Mouse (Mus musculus) liver, postnatal 0 days (tissue): ENCODE measurements at regions not wholly inside any gene's neighbourhood (a gene's known extent, or its start where the extent isn't known, plus 50 kb on each side); places are given as distances from the start of the nearest gene placed in this dataset.

Experiments
- ATAC-seq: fragments of 200-750 bp; cut with Nextera tagmentation; 2 replicates; pipeline ENCODE4 v1.8.0; 2017; ENCODE audit warnings: mild to moderate bottlenecking, moderate library complexity
- DNase-seq: peaks from one replicate; pipeline ENCODE4 v3.0.0-alpha.2; 2016
- H3K27ac ChIP-seq: fragments of 300-500 bp; sonication (generic); 2 replicates; pipeline ENCODE4 v1.5.1; 2014; ENCODE audit warnings: antibody characterized with exemption, moderate library complexity, mild to moderate bottlenecking, low read depth
- H3K27me3 ChIP-seq: fragments of 300-500 bp; sonication (generic); 2 replicates; pipeline ENCODE4 v1.6.1; 2014; ENCODE audit warnings: low read length, control low read depth, mixed read lengths; ENCODE audit not compliant: insufficient read depth
- H3K36me3 ChIP-seq: fragments of 300-500 bp; sonication (generic); replicated peaks from 2 replicates; pipeline ENCODE4 v1.6.1; 2014; ENCODE audit warnings: mild to moderate bottlenecking, control low read depth, low read length, moderate library complexity, mixed read lengths; ENCODE audit not compliant: insufficient read depth
- H3K4me1 ChIP-seq: fragments of 300-500 bp; sonication (generic); 2 replicates; pipeline ENCODE4 v1.6.1; 2014; ENCODE audit warnings: antibody characterized with exemption, mild to moderate bottlenecking, control low read depth; ENCODE audit not compliant: insufficient read depth
- H3K4me2 ChIP-seq: fragments of 300-500 bp; sonication (generic); 2 replicates; pipeline ENCODE4 v1.6.1; 2014; ENCODE audit warnings: low read depth, mild to moderate bottlenecking, low read length, moderate library complexity, mixed read lengths
- H3K4me3 ChIP-seq: fragments of 300-500 bp; sonication (generic); 2 replicates; pipeline ENCODE4 v1.5.1; 2014; ENCODE audit warnings: low read depth, low read length
- H3K9ac ChIP-seq: fragments of 300-500 bp; sonication (generic); replicated peaks from 2 replicates; pipeline ENCODE4 v1.6.1; 2014; ENCODE audit warnings: mild to moderate bottlenecking, moderate library complexity
- H3K9me3 ChIP-seq: fragments of 300-500 bp; sonication (generic); 2 replicates; pipeline ENCODE4 v1.6.1; 2016; ENCODE audit warnings: mild to moderate bottlenecking, control low read depth, low read length, mixed read lengths
- CTCF ChIP-seq: sonication (generic); IDR thresholded peaks from 2 replicates; pipeline ENCODE4 v1.5.1; 2016; ENCODE audit warnings: antibody characterized with exemption, low read depth
- EP300 ChIP-seq: IDR thresholded peaks from 2 replicates; pipeline ENCODE4 v1.6.1; 2016; ENCODE audit warnings: antibody characterized with exemption, low read depth, mild to moderate bottlenecking
- WGBS: fragments of 180-500 bp; shearing (Covaris S2); extraction: QIAGEN DNeasy Blood & Tissue Kit; methylation state at CpG from one replicate; pipeline ENCODE4 v1.1.7; 2014; ENCODE audit not compliant: insufficient replicate concordance; 5-methylcytosine and 5-hydroxymethylcytosine counted together

DNA sequence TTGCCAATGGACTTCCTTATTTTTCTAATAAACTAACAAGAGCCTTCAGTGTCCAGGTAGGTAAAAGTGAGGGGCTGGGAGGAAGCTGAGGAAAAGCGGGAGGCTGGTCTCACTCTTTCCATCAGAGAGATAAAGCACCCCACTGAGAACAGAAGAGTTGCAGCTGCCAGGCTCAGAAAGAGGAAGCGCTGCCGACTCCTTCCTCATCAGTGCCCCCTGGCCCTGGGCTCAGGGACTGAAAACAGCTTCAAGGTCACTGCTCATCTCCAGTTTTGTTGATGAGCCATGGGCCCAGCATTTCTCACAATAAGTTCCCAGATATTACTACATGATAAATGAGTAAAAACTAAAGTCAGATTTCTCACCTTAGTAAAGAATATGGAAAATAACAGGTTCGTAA is 57.4 kb upstream of the Frmd6 start:
- TF ChIP-seq CTCF (peak; percentile 36; the same call in 1 of the 2 replicates), EP300 (no peak)
- ATAC-seq, result no peak
- no peak for DNase-seq
- Histone ChIP-seq H3K4me1 (peaks cover 16% of the 10 kb centered on the region; the same call in 1 of the 2 replicates), H3K36me3 (no peaks in the 10 kb centered on the region), H3K27me3 (no peaks in the 10 kb centered on the region), H3K4me3 (no peak overlapping the region), H3K4me2 (no peak overlapping the region), H3K9me3 (no peaks in the 10 kb centered on the region), H3K27ac (no peak overlapping the region), H3K9ac (no peak overlapping the region)
- 38% methylated on average over 4 of the region's 4 CpGs for WGBS

DNA sequence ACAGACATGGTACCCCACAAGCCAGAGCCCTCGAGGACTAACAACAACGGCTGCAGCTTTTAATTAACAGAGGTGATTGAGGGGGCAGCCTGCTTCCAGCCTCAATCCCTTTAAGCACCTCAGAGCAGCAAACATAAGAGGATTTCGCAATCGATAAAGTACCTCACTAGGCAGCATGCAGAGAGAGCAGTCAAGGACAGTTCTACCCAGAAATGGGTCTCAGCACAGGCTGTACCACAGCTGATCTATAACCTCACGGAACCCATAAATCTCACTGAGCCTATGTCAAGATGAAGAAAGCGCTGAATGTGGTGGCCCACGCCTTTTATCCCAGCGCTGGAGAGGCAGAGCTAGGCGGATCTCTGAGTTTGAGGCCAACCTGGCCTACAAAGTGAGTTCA is 56.6 kb upstream of the Frmd6 start:
- Histone ChIP-seq H3K4me2 (no peak overlapping the region), H3K4me3 (no peak overlapping the region), H3K27ac (peak overlapping the region; percentile 88; the same call in 1 of the 2 replicates), H3K36me3 (no peaks in the 10 kb centered on the region), H3K4me1 (peaks cover 8% of the 10 kb centered on the region; the same call in 1 of the 2 replicates), H3K9ac (no peak overlapping the region), H3K27me3 (no peaks in the 10 kb centered on the region), H3K9me3 (no peaks in the 10 kb centered on the region)
- ATAC-seq (no peak), DNase-seq (no peak)
- WGBS, result 64% methylated on average over 9 of the region's 9 CpGs
- no peak for TF ChIP-seq CTCF
- TF ChIP-seq EP300, result no peak

DNA sequence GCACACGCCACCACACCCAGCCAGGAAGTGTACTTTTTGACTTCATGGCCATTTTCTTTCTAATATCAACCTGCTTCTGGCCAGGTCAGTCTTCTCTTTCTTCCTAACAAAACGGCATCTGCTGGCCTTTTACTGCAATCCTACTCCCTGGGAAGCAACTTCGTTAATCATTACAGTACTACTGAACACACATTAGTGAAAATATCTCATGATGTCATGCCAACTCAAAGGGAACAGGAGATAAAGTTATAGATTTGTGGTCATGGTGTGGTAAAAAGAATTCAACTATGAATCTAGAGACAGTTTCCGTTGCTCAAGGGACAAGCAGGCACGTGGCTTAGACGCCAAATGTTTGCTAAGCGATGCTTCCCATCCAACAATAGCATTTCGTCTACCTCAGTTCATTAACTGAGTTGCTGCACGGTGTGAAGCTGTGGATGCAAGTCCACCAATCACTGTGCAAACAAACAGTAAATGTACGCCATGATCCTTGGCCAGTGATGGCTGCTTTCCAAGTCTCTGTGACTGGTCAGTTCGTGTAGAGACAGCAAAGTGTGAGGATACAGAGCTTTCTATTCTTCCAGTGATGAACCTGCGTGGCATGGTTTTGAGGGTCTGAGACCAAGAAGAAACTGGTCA is 55.7 kb upstream of the Frmd6 start:
- no peak overlapping the region for H3K4me3 ChIP-seq
- no peaks in the 10 kb centered on the region for H3K36me3 ChIP-seq
- H3K27ac ChIP-seq, result peak overlapping the region; percentile 88
- H3K9me3 ChIP-seq, result no peaks in the 10 kb centered on the region
- H3K4me1 ChIP-seq, result 0 out of 2 replicates have a peak, but pooled peaks cover 7% of the 10 kb centered on the region
- no peaks in the 10 kb centered on the region for H3K27me3 ChIP-seq
- peak; percentile 64 for DNase-seq
- no peak overlapping the region for H3K4me2 ChIP-seq
- TF ChIP-seq EP300, result peak; percentile 43; the same call in 1 of the 2 replicates
- no peak; the same call in 1 of the 2 replicates for TF ChIP-seq CTCF
- peak; percentile 95 for ATAC-seq
- H3K9ac ChIP-seq, result no peak overlapping the region
- 60% methylated on average over 12 of the region's 12 CpGs for WGBS

DNA sequence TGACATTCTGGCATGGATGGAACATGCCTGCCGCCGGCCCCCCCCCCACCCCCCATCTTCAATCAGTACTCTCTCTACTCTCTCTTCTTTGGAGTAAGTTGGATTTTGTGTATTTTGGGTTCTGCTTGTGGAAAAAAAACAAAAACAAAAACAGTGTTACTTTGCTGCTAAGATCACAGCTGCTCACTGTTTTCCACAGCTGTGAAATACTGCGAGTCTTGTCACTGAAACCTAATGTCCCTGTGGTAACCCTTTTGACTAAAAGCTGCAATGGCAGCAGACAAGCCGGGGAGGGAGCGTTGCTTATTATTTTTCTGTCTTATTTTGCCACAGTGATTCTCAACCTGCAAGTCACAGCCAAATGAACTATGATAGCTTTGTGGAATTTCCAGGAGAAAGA is 51.3 kb upstream of the Frmd6 start:
- Histone ChIP-seq H3K36me3 (no peaks in the 10 kb centered on the region), H3K9me3 (no peaks in the 10 kb centered on the region), H3K4me1 (no peaks in the 10 kb centered on the region), H3K9ac (no peak overlapping the region), H3K4me2 (no peak overlapping the region), H3K4me3 (no peak overlapping the region), H3K27me3 (no peaks in the 10 kb centered on the region), H3K27ac (no peak overlapping the region)
- 83% methylated on average over 5 of the region's 5 CpGs for WGBS
- DNase-seq, result no peak
- TF ChIP-seq CTCF, result no peak
- no peak for TF ChIP-seq EP300
- ATAC-seq, result no peak

DNA sequence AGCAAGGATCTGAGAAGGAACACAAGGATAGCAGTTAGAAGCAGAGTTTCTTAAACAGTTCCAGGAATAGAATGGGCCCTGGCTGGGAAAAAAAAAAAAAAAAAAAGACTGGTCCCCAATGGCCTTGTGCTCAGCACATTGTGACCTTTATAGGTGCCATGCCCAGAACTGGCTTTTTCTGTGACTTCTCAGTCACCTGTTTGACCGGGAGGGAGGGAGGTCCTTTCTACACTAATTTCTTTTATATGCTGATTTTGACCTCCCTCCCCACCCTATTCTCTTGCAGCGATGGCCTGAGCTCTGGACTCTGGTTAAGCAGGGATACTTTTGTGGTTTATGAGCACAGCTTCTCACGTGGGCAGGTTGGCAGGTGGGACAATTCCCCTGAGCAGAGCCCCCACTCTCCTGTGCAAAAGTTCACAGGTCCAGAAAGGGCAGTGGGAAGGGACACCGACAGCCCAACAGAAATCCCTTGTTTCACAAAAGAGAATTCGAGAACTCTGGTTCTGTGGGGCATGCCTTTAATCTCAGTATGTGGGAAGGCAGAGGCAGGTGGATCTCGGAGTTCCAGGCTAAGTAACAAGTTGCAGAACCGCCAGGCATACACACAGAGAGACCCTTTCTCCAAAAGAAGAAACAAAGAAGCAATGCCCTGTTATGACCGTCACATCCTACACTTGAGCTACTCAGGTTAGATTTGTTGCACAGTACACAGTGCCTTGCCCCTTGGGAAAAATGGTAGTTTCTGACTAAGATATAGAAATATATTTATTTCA is 50.3 kb upstream of the Frmd6 start:
- H3K36me3 ChIP-seq, result no peaks in the 10 kb centered on the region
- H3K27me3 ChIP-seq, result no peaks in the 10 kb centered on the region
- no peak overlapping the region for H3K27ac ChIP-seq
- no peak for DNase-seq
- H3K4me3 ChIP-seq, result no peak overlapping the region
- no peak overlapping the region for H3K9ac ChIP-seq
- no peaks in the 10 kb centered on the region for H3K9me3 ChIP-seq
- no peak overlapping the region for H3K4me2 ChIP-seq
- WGBS, result 68% methylated on average over 8 of the region's 8 CpGs
- TF ChIP-seq EP300 (no peak), CTCF (no peak)
- no peaks in the 10 kb centered on the region for H3K4me1 ChIP-seq
- ATAC-seq, result peak; percentile 29; the same call in 1 of the 2 replicates
